Mouse (Mus musculus): Measurements from ENCODE around the gene Amot. TPM values are rescaled to one million over a fixed set of nuclear protein-coding genes. Genes with fewer than 3 reads are reported as not detected.

Gene Amot
- polyA plus RNA-seq, 1 experiment from 2014 or later = 17.5 TPM

DNA sequence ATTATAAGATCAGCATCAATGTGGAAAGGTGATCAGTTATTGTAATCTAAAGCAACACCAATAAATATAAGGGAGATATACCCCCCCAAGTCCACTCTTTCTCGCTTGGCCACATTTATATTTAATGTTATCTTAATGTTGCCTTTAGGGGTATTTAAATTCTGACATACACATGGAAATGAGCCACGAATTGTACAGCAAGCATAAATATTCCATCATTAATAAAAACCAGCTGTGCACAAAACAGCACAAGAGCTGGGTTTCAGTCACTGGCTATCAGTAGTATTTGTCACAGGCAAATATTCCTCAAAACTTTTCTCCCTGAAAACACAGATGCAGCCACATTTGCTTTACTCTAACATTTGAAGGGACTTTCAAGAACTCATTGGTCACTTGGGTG, 5.9 kb downstream of the Amot start:
- WGBS = 71% methylated on average over 2 of the region's 2 CpGs
- no peaks in the 10 kb centered on the region for H3K36me3 ChIP-seq (replicated peaks)
- no peak for DNase-seq (ENCODE audit: extremely low spot score, low spot score)
- peaks cover 24% of the 10 kb centered on the region for H3K4me1 ChIP-seq
- no peak overlapping the region for H3K27ac ChIP-seq
- no peak overlapping the region for H3K4me3 ChIP-seq
- no peaks in the 10 kb centered on the region for H3K9me3 ChIP-seq
- peaks cover 56% of the 10 kb centered on the region for H3K27me3 ChIP-seq (ENCODE audit: poor library complexity, severe bottlenecking)

DNA sequence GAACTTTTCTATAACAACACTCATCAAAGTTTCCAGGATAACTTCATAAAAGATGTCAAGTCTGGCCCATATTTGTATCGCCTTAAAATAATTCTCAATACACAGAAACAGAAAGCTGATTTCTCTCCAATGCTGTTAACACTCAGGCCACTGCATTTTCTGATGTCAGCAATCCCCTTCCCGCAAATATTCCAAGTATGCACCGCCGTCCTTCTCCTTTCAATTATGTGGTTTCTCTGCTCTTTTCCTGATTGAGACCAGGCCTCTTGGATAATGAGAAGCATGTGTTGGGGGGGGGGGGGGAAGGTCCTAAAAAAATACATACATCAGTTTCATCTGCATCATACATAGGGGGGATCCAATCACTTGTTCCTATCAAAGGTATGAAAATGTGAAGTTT, 6.3 kb downstream of the Amot start:
- DNase-seq (ENCODE audit: extremely low spot score, low spot score) = no peak
- Histone ChIP-seq H3K27ac (no peak overlapping the region), H3K9me3 (no peaks in the 10 kb centered on the region), H3K4me3 (no peak overlapping the region), H3K4me1 (peaks cover 24% of the 10 kb centered on the region), H3K27me3 (ENCODE audit: poor library complexity, severe bottlenecking) (peaks cover 52% of the 10 kb centered on the region), H3K36me3 (replicated peaks) (no peaks in the 10 kb centered on the region)
- WGBS = 60% methylated on average over 4 of the region's 4 CpGs

DNA sequence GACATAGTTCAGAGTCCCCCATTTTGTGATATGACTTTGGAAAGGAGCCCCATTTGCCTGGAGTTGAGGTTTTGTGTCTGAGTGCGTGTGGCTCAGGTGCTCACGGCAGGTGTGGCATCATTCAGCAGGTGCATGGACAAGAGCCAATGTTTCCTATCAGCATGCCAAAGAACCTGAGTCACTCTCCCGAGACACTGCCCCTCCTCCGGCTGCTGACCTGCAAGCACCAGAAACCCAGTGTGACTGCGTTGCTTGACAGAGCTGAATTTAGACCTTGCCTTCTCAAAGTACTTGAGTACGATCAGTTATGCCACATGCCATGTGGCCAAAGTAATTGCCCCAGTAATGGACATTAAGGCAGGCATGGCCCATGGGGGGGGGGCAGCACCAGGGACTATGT, 7.5 kb downstream of the Amot start:
- Histone ChIP-seq H3K9me3 (no peaks in the 10 kb centered on the region), H3K4me3 (no peak overlapping the region), H3K4me1 (peaks cover 16% of the 10 kb centered on the region), H3K27ac (no peak overlapping the region), H3K36me3 (replicated peaks) (no peaks in the 10 kb centered on the region), H3K27me3 (ENCODE audit: poor library complexity, severe bottlenecking) (peaks cover 40% of the 10 kb centered on the region)
- WGBS = 93% methylated on average over 6 of the region's 6 CpGs
- no peak for DNase-seq (ENCODE audit: extremely low spot score, low spot score)

DNA sequence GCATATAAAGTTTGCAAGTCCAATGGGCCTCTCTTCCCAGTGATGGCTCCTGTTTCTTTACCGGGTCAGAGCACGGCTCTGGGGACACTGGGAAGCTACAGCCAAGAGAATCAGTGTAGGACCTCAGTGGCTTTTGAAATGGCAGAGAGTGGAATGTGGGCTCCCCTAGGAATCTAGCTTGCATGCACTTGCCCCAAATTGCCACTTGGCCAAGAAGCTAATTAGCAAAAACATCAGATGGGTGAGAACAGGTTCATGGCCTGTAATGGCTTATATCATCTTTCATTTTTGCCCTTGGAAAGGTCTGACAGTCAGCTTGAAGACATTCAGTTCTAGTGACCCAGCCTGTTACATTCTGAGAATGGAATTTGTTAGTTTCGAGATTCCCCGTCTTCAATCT, 9.6 kb downstream of the Amot start:
- Histone ChIP-seq H3K36me3 (replicated peaks) (no peaks in the 10 kb centered on the region), H3K4me1 (no peaks in the 10 kb centered on the region), H3K9me3 (no peaks in the 10 kb centered on the region), H3K27me3 (ENCODE audit: poor library complexity, severe bottlenecking) (peaks cover 30% of the 10 kb centered on the region), H3K27ac (no peak overlapping the region), H3K4me3 (no peak overlapping the region)
- 94% methylated on average over 4 of the region's 4 CpGs for WGBS
- no peak for DNase-seq (ENCODE audit: extremely low spot score, low spot score)

DNA sequence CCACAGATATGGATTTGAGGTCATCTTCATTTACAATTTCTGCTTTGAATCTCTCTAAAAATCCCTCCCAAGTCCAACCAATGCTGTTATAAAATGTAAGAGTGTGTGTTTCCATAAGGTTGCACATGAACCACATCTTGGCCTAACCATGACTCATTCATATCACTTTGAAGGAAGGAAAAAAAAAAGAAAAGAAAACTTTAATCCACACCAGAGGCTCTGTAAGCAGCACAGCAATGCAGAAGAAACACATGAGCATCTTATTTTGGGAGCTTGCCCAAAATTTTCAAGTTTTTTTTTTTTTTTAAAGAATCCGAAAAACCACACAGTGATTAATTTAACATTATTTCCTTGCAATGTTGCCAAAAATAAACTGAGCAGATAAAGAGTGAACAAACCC, 14.2 kb downstream of the Amot start:
- H3K27ac ChIP-seq = no peak overlapping the region
- WGBS = 86% methylated on average over 1 of the region's 1 CpGs
- H3K36me3 ChIP-seq (replicated peaks) = peaks cover 10% of the 10 kb centered on the region
- peaks cover 29% of the 10 kb centered on the region for H3K27me3 ChIP-seq (ENCODE audit: poor library complexity, severe bottlenecking)
- DNase-seq (ENCODE audit: extremely low spot score, low spot score) = no peak
- H3K4me3 ChIP-seq = no peak overlapping the region
- no peaks in the 10 kb centered on the region for H3K9me3 ChIP-seq
- H3K4me1 ChIP-seq = no peaks in the 10 kb centered on the region

DNA sequence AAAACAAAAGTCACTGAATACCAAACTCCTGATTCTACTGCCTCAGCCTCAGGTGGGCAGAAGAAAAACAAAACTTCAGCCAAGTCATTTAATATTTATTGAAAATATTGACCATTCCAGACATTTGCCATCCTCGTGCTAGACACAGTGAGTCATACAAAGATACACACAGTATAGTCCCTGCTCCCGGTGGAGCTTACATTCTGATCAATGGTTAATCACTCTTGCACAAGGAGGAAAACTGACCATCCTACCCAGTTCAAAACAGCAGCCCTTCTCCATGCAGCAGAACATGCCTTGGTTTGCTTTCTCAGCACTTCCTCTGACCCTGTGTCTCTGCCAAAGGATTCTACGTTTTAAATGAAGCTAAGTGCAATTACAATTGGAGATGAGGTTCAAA, 14.6 kb downstream of the Amot start:
- Histone ChIP-seq H3K9me3 (no peaks in the 10 kb centered on the region), H3K4me1 (no peaks in the 10 kb centered on the region), H3K27me3 (ENCODE audit: poor library complexity, severe bottlenecking) (peaks cover 29% of the 10 kb centered on the region), H3K4me3 (no peak overlapping the region), H3K27ac (no peak overlapping the region), H3K36me3 (replicated peaks) (peaks cover 10% of the 10 kb centered on the region)
- WGBS = 86% methylated on average over 3 of the region's 3 CpGs
- DNase-seq (ENCODE audit: extremely low spot score, low spot score) = no peak

DNA sequence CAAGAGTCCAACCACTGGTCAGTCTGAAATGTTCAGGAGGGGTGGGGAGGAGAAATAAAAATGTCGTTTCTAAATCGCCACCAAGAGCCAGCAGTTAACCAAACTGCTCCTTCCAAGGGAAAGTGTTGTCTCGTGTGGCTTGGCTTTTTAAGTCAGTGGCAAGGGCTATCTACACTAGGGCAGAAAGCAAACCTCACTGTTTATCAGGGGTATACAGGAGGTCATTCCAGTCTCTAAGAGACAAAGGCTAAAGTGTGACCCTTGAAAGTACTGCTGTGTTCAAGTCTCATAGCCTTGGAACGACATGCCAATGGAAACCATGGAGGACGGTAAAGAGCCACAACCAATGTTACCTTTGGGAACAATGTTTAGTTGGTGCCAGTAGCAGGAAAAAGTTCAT, 15.0 kb downstream of the Amot start:
- no peak overlapping the region for H3K27ac ChIP-seq

DNA sequence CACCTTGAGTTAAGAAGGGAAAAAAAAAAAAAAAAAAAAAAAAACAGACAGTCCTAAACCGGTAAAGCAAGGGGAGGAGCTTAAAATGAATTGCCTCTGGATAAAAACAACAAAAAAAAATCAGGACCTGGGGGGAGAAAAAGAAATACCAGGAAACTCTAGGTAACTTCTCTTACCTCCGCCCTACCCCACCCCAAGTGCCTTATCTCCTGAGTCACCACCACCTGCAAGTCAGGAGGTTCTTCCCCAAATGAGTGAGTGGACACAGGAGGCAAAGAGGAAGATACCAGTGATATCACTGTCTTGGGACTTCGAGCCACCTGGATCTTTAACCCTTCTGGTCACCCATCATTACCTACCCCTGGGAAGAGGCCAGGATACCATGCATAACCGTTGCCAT, 19.5 kb downstream of the Amot start:
- no peaks in the 10 kb centered on the region for H3K4me1 ChIP-seq
- no peak for DNase-seq (ENCODE audit: extremely low spot score, low spot score)
- no peak overlapping the region for H3K4me3 ChIP-seq
- no peaks in the 10 kb centered on the region for H3K9me3 ChIP-seq
- peaks cover 29% of the 10 kb centered on the region for H3K27me3 ChIP-seq (ENCODE audit: poor library complexity, severe bottlenecking)
- peaks cover 10% of the 10 kb centered on the region for H3K36me3 ChIP-seq (replicated peaks)
- no peak overlapping the region for H3K27ac ChIP-seq
- 83% methylated on average over 4 of the region's 4 CpGs for WGBS

More for the DNA sequence above, 15.0 kb downstream of the Amot start:
- H3K9me3 ChIP-seq = no peaks in the 10 kb centered on the region
- peaks cover 10% of the 10 kb centered on the region for H3K36me3 ChIP-seq (replicated peaks)
- peaks cover 29% of the 10 kb centered on the region for H3K27me3 ChIP-seq (ENCODE audit: poor library complexity, severe bottlenecking)
- 86% methylated on average over 5 of the region's 5 CpGs for WGBS
- H3K4me3 ChIP-seq = no peak overlapping the region
- no peaks in the 10 kb centered on the region for H3K4me1 ChIP-seq
- no peak for DNase-seq (ENCODE audit: extremely low spot score, low spot score)

DNA sequence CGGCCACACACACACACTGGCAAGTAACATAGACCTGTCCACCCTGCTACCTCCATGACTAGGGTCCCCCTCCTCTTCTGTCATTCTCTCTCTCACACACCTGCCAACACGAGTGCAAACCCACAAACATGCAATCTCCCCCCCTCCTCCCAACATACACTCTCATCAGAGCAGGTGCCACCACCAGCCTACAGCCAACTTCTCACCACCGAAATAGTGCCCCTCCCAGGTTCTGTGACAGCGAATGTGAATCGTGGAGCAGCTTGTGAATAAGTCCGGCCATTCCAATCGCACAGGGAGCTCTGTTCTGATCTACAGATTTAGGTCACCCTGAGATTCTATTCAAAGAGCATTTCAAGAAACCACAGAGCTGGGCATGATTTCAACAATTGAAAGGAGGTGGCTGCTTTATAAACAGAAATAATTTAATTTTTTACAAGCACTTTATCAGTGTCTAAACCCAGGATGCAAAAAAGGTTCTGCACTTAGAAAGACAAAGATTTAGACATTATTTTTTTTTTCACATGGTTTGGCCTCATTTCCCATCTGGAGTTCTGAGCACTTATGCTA, 21.4 kb downstream of the Amot start:
- 93% methylated on average over 7 of the region's 7 CpGs for WGBS
- H3K27me3 ChIP-seq (ENCODE audit: poor library complexity, severe bottlenecking) = peaks cover 27% of the 10 kb centered on the region
- no peak overlapping the region for H3K27ac ChIP-seq
- no peaks in the 10 kb centered on the region for H3K9me3 ChIP-seq
- H3K4me1 ChIP-seq = 0 out of 2 replicates have a peak, but pooled peaks cover 4% of the 10 kb centered on the region
- DNase-seq (ENCODE audit: extremely low spot score, low spot score) = no peak
- H3K4me3 ChIP-seq = no peak overlapping the region
- H3K36me3 ChIP-seq (replicated peaks) = peaks cover 14% of the 10 kb centered on the region

DNA sequence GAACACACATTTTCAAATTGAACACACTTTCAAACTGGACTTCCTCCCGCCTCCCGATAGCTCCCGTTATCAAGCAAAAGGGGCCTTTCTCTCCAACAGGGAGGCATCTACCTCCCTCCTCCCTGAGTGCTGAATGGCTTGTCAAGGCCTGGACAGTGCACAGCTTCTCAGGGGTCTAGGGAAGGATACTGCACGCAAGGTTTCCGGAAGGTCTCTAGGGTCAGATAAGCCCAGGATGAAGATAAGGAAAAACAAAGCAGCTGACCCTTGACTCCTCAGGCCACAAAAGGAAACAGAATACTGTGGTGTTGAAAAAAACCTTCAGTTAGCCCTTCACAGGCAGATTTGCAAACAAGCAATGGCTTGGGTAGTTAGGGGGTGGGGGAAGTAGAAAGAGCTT, 22.6 kb downstream of the Amot start:
- WGBS = 82% methylated on average over 5 of the region's 5 CpGs

DNA sequence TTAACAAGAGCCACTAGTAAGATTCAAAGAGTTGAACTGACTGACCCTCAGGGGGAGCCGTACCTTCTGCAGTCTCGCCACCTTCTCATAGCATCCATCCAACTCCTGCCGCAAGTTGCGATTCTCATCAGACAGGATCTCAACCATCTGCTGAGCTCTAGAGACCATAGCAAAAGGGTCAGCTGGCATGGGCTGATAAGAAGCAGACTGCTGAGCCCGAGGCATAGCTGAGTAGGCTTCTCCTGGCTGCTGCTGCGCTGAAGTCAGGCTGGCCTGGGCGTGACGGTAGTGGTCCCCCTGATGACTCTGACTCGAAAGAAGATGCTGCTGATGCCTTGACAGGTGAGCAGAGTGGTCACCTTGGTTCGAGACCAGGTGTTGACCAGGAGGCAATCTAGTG, 25.0 kb downstream of the Amot start:
- no peak for DNase-seq (ENCODE audit: extremely low spot score, low spot score)
- Histone ChIP-seq H3K4me1 (peaks cover 17% of the 10 kb centered on the region), H3K9me3 (no peaks in the 10 kb centered on the region), H3K27ac (no peak overlapping the region), H3K27me3 (ENCODE audit: poor library complexity, severe bottlenecking) (peaks cover 45% of the 10 kb centered on the region), H3K36me3 (replicated peaks) (peaks cover 9% of the 10 kb centered on the region; the same call in 1 of the 2 replicates), H3K4me3 (no peak overlapping the region)
- 90% methylated on average over 10 of the region's 10 CpGs for WGBS

More for the DNA sequence above, 22.6 kb downstream of the Amot start:
- H3K36me3 ChIP-seq (replicated peaks) = peaks cover 14% of the 10 kb centered on the region
- H3K4me3 ChIP-seq = no peak overlapping the region
- no peak overlapping the region for H3K27ac ChIP-seq
- peaks cover 34% of the 10 kb centered on the region for H3K27me3 ChIP-seq (ENCODE audit: poor library complexity, severe bottlenecking)
- DNase-seq (ENCODE audit: extremely low spot score, low spot score) = no peak
- peaks cover 11% of the 10 kb centered on the region for H3K4me1 ChIP-seq
- no peaks in the 10 kb centered on the region for H3K9me3 ChIP-seq

DNA sequence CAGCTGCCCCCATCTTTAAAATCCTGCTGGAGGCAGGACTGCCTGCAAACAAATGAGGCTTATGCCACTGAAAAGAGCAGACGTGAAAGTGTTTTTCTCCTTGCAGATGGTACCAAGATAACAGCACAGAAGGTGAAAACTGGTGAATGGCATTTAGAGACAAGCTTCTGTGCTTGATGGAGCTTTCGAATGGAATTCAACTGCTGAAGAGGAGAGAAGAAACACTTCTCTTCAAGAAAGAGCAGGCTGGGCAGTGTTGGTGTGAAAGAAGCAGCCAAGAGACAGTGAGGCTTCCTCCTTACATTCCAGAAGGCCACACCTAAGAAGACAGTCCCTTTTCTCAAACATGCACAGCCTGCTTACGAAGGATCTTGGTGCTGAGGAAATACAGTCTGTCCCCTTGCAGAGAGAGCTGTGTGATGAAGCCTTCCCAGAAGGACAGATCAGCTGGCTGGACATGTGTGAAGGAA, 27.2 kb downstream of the Amot start:
- 66% methylated on average over 3 of the region's 3 CpGs for WGBS
- no peak for DNase-seq (ENCODE audit: extremely low spot score, low spot score)
- H3K9me3 ChIP-seq = no peaks in the 10 kb centered on the region
- H3K27me3 ChIP-seq (ENCODE audit: poor library complexity, severe bottlenecking) = peaks cover 58% of the 10 kb centered on the region
- H3K36me3 ChIP-seq (replicated peaks) = peaks cover 9% of the 10 kb centered on the region; the same call in 1 of the 2 replicates
- H3K4me1 ChIP-seq = peaks cover 17% of the 10 kb centered on the region
- H3K4me3 ChIP-seq = no peak overlapping the region
- H3K27ac ChIP-seq = no peak overlapping the region

DNA sequence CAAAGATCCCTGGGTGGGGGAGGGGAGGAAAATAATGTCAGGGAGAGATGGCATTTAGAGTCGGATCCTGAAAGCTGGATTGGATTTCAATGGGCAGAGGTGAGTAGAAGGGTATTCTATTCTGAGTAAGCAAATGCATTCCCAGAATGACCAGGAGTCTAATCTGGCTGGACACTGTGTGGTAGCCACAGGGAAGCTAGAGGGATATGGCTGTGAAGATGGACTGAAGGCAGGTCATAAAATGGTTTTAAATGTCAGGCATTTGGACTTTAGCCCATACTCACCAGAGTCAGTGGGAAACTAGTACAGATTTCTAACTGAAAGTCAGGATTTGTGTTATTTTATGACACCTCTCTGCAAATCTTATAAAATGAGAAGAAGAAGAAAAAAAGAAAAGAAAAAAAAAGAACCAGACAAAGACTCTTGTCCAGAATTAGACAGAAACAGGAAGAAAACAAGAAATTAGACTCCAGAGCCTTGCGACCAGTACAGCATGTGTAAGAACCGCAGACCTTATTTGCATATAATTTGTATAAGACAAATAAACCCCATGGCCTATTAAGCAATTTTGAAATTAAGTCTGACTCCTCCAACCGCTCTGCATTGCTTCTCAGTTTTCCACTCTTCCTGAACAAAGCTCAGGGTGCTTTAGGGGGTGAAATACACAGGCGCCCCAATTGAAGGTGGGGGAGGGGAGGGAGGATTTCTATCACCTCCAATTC, 27.8 kb downstream of the Amot start:
- H3K9me3 ChIP-seq = no peaks in the 10 kb centered on the region
- peaks cover 17% of the 10 kb centered on the region for H3K4me1 ChIP-seq
- H3K4me3 ChIP-seq = no peak overlapping the region
- H3K36me3 ChIP-seq (replicated peaks) = peaks cover 9% of the 10 kb centered on the region; the same call in 1 of the 2 replicates
- no peak for DNase-seq (ENCODE audit: extremely low spot score, low spot score)
- WGBS = 63% methylated on average over 5 of the region's 5 CpGs
- H3K27ac ChIP-seq = no peak overlapping the region
- H3K27me3 ChIP-seq (ENCODE audit: poor library complexity, severe bottlenecking) = peaks cover 53% of the 10 kb centered on the region
